Mouse (Mus musculus) megakaryocyte, embryonic 14.5 days (primary cell): Measurements from ENCODE around the gene Trpv5.

ENCODE experiments used
- FLI1 ChIP-seq: IDR thresholded peaks from 2 replicates; pipeline ENCODE4 v1.6.1; 2012; ENCODE audit warnings: low read length, inconsistent platforms, mixed read lengths
- GATA1 ChIP-seq: IDR thresholded peaks from 3 replicates; pipeline ENCODE4 v1.6.1; 2012; ENCODE audit warnings: mixed read lengths, low read length, inconsistent platforms, borderline replicate concordance

- TF ChIP-seq FLI1 (no peak), GATA1 (no peak)
Observed at GRCm38 (mm10) chr6:41684911-41685310, 4.3 kb upstream of the Trpv5 start.
